Mouse (Mus musculus): ENCODE results near the gene Zfp758. TPM values are rescaled to one million over a fixed set of nuclear protein-coding genes. Genes with fewer than 3 reads are reported as not detected.
A peak's percentile ranks its signal among the peaks of the same experiment; 100 is the strongest.
"Not testable (repeated sequence)": the region's sequence is repeated elsewhere in the genome, so short reads cannot be mapped to it uniquely, and the experiment has no call there.

Zfp758 gene
- polyA plus RNA-seq (2015; fragmentation: Nextera tagmentation; extraction: Ambion mirVana): 9.7 and 10.2 TPM in 2 replicates

GRCm38 (mm10) chr17:22361101-22361781, at the start of gene Zfp758, which contains the start of gene Zfp944:
TSS of gene Zfp758 (plus strand) at chr17:22361453.
TSS of gene Zfp944 (minus strand) at chr17:22361400.
- Histone ChIP-seq H3K27ac (ENCODE audit: low read length) (peak within 1 kb of the TSS; percentile 33; the same call in 1 of the 2 replicates), H3K4me3 (replicated peaks; ENCODE audit: low read length) (peak within 1 kb of the TSS; percentile 64), H3K9ac (replicated peaks; ENCODE audit: low read depth, low read length) (peak within 1 kb of the TSS; percentile 73), H3K4me2 (ENCODE audit: low read length) (peak within 1 kb of the TSS; percentile 64), H3K4me1 (replicated peaks; ENCODE audit: control insufficient read depth, insufficient read depth, low read length) (peaks cover 14% of the 10 kb centered on the region)
- H3K9me3 ChIP-seq (ENCODE audit: control insufficient read depth, low read length); H3K36me3 ChIP-seq (ENCODE audit: control insufficient read depth, insufficient read depth); H3K27me3 ChIP-seq (replicated peaks; ENCODE audit: control insufficient read depth, insufficient read depth, low read length): not testable (repeated sequence)
- 0% methylated on average over 24 of the region's 43 CpGs for WGBS
- ATAC-seq: peak; percentile 97

- H3K36me3 ChIP-seq (ENCODE audit: control insufficient read depth, insufficient read depth); H3K27ac ChIP-seq (ENCODE audit: low read length); H3K9me3 ChIP-seq (ENCODE audit: control insufficient read depth, low read length); H3K4me1 ChIP-seq (replicated peaks; ENCODE audit: control insufficient read depth, insufficient read depth, low read length); H3K27me3 ChIP-seq (replicated peaks; ENCODE audit: control insufficient read depth, insufficient read depth, low read length): not testable (repeated sequence)
- Histone ChIP-seq H3K9ac (replicated peaks; ENCODE audit: low read depth, low read length) (peak overlapping the region; percentile 65), H3K4me2 (ENCODE audit: low read length) (peak overlapping the region; percentile 51), H3K4me3 (replicated peaks; ENCODE audit: low read length) (peak overlapping the region; percentile 60)
- peak; percentile 68 for ATAC-seq
- 0% methylated on average over 3 of the region's 3 CpGs for WGBS
Measured at GRCm38 (mm10) chr17:22314219-22314618, 47.0 kb upstream of the Zfp758 start.

GRCm38 (mm10) chr17:22314730-22315226, 46.5 kb upstream of the Zfp758 start, which contains the start of gene CT030661.1:
TSS of gene CT030661.1 (minus strand) at chr17:22314837.
- not testable (repeated sequence) for H3K36me3 ChIP-seq (ENCODE audit: control insufficient read depth, insufficient read depth); H3K9me3 ChIP-seq (ENCODE audit: control insufficient read depth, low read length); H3K27me3 ChIP-seq (replicated peaks; ENCODE audit: control insufficient read depth, insufficient read depth, low read length); H3K4me1 ChIP-seq (replicated peaks; ENCODE audit: control insufficient read depth, insufficient read depth, low read length)
- H3K4me3 ChIP-seq (replicated peaks; ENCODE audit: low read length): peak within 1 kb of the TSS; percentile 60
- under 1% methylated on average over 20 of the region's 20 CpGs for WGBS
- H3K27ac ChIP-seq (ENCODE audit: low read length): 0 out of 2 replicates have a peak within 1 kb of the TSS, but pooled peaks have one; percentile 47
- peak; percentile 99 for ATAC-seq
- H3K9ac ChIP-seq (replicated peaks; ENCODE audit: low read depth, low read length): peak within 1 kb of the TSS; percentile 65
- H3K4me2 ChIP-seq (ENCODE audit: low read length): peak within 1 kb of the TSS; percentile 58

GRCm38 (mm10) chr17:22315247-22315646, 46.0 kb upstream of the Zfp758 start:
- not testable (repeated sequence) for H3K27ac ChIP-seq (ENCODE audit: low read length)

GRCm38 (mm10) chr17:22352794-22353193, 8.5 kb upstream of the Zfp758 start:
- no peak overlapping the region for H3K27ac ChIP-seq (ENCODE audit: low read length)
- ATAC-seq: no peak

More at GRCm38 (mm10) chr17:22315247-22315646, 46.0 kb upstream of the Zfp758 start:
- not testable (repeated sequence) for H3K27me3 ChIP-seq (replicated peaks; ENCODE audit: control insufficient read depth, insufficient read depth, low read length); H3K4me1 ChIP-seq (replicated peaks; ENCODE audit: control insufficient read depth, insufficient read depth, low read length); H3K9me3 ChIP-seq (ENCODE audit: control insufficient read depth, low read length); ATAC-seq; H3K36me3 ChIP-seq (ENCODE audit: control insufficient read depth, insufficient read depth)
- H3K4me3 ChIP-seq (replicated peaks; ENCODE audit: low read length): peak overlapping the region; percentile 60
- peak overlapping the region; percentile 58 for H3K4me2 ChIP-seq (ENCODE audit: low read length)
- peak overlapping the region; percentile 50 for H3K9ac ChIP-seq (replicated peaks; ENCODE audit: low read depth, low read length)
- 20% methylated on average over 2 of the region's 2 CpGs for WGBS

GRCm38 (mm10) chr17:22360572-22360971, 681 bp upstream of the Zfp758 start:
- WGBS: 28% methylated on average over 5 of the region's 5 CpGs
- Histone ChIP-seq H3K27me3 (replicated peaks; ENCODE audit: control insufficient read depth, insufficient read depth, low read length) (no peaks in the 10 kb centered on the region), H3K4me3 (replicated peaks; ENCODE audit: low read length) (peak overlapping the region; percentile 64), H3K9ac (replicated peaks; ENCODE audit: low read depth, low read length) (peak overlapping the region; percentile 26; the same call in 1 of the 2 replicates), H3K4me1 (replicated peaks; ENCODE audit: control insufficient read depth, insufficient read depth, low read length) (peaks cover 14% of the 10 kb centered on the region), H3K27ac (ENCODE audit: low read length) (no peak overlapping the region), H3K36me3 (ENCODE audit: control insufficient read depth, insufficient read depth) (peaks cover 4% of the 10 kb centered on the region; the same call in 1 of the 2 replicates), H3K4me2 (ENCODE audit: low read length) (peak overlapping the region; percentile 64), H3K9me3 (ENCODE audit: control insufficient read depth, low read length) (peaks cover 6% of the 10 kb centered on the region; the same call in 1 of the 2 replicates)
- ATAC-seq: peak; percentile 14; the same call in 1 of the 2 replicates

More at GRCm38 (mm10) chr17:22352794-22353193, 8.5 kb upstream of the Zfp758 start:
- H3K4me1 ChIP-seq (replicated peaks; ENCODE audit: control insufficient read depth, insufficient read depth, low read length): no peaks in the 10 kb centered on the region
- H3K4me3 ChIP-seq (replicated peaks; ENCODE audit: low read length): no peak overlapping the region
- H3K9ac ChIP-seq (replicated peaks; ENCODE audit: low read depth, low read length): no peak overlapping the region
- H3K36me3 ChIP-seq (ENCODE audit: control insufficient read depth, insufficient read depth): peaks cover 9% of the 10 kb centered on the region
- no peak overlapping the region for H3K4me2 ChIP-seq (ENCODE audit: low read length)
- H3K27me3 ChIP-seq (replicated peaks; ENCODE audit: control insufficient read depth, insufficient read depth, low read length): no peaks in the 10 kb centered on the region
- no peaks in the 10 kb centered on the region for H3K9me3 ChIP-seq (ENCODE audit: control insufficient read depth, low read length)

- Histone ChIP-seq H3K27me3 (replicated peaks; ENCODE audit: control insufficient read depth, insufficient read depth, low read length) (no peaks in the 10 kb centered on the region), H3K4me1 (replicated peaks; ENCODE audit: control insufficient read depth, insufficient read depth, low read length) (peaks cover 14% of the 10 kb centered on the region), H3K9ac (replicated peaks; ENCODE audit: low read depth, low read length) (no peak overlapping the region), H3K36me3 (ENCODE audit: control insufficient read depth, insufficient read depth) (peaks cover 7% of the 10 kb centered on the region), H3K4me3 (replicated peaks; ENCODE audit: low read length) (no peak overlapping the region), H3K9me3 (ENCODE audit: control insufficient read depth, low read length) (peaks cover 20% of the 10 kb centered on the region), H3K27ac (ENCODE audit: low read length) (no peak overlapping the region), H3K4me2 (ENCODE audit: low read length) (no peak overlapping the region)
- ATAC-seq: no peak
- WGBS: 90% methylated on average over 3 of the region's 3 CpGs
Measured at GRCm38 (mm10) chr17:22363895-22364294, 2.6 kb downstream of the Zfp758 start.

GRCm38 (mm10) chr17:22410756-22411155, 49.5 kb downstream of the Zfp758 start:
- no peak overlapping the region for H3K9ac ChIP-seq (replicated peaks; ENCODE audit: low read depth, low read length)
- no peaks in the 10 kb centered on the region for H3K36me3 ChIP-seq (ENCODE audit: control insufficient read depth, insufficient read depth)
- no peak overlapping the region for H3K4me2 ChIP-seq (ENCODE audit: low read length)
- H3K4me3 ChIP-seq (replicated peaks; ENCODE audit: low read length): no peak overlapping the region
- ATAC-seq: no peak
- H3K9me3 ChIP-seq (ENCODE audit: control insufficient read depth, low read length): no peaks in the 10 kb centered on the region
- WGBS: 74% methylated on average over 2 of the region's 2 CpGs
- no peaks in the 10 kb centered on the region for H3K4me1 ChIP-seq (replicated peaks; ENCODE audit: control insufficient read depth, insufficient read depth, low read length)
- no peaks in the 10 kb centered on the region for H3K27me3 ChIP-seq (replicated peaks; ENCODE audit: control insufficient read depth, insufficient read depth, low read length)
- H3K27ac ChIP-seq (ENCODE audit: low read length): no peak overlapping the region

- Histone ChIP-seq H3K4me1 (replicated peaks; ENCODE audit: control insufficient read depth, insufficient read depth, low read length) (no peaks in the 10 kb centered on the region), H3K27me3 (replicated peaks; ENCODE audit: control insufficient read depth, insufficient read depth, low read length) (no peaks in the 10 kb centered on the region; the same call in 1 of the 2 replicates), H3K36me3 (ENCODE audit: control insufficient read depth, insufficient read depth) (no peaks in the 10 kb centered on the region), H3K4me2 (ENCODE audit: low read length) (no peak overlapping the region), H3K9ac (replicated peaks; ENCODE audit: low read depth, low read length) (no peak overlapping the region), H3K27ac (ENCODE audit: low read length) (no peak overlapping the region), H3K9me3 (ENCODE audit: control insufficient read depth, low read length) (no peaks in the 10 kb centered on the region), H3K4me3 (replicated peaks; ENCODE audit: low read length) (no peak overlapping the region)
- peak; percentile 45; the same call in 1 of the 2 replicates for ATAC-seq
- WGBS: 1% methylated on average over 3 of the region's 3 CpGs
Measured at GRCm38 (mm10) chr17:22417510-22417909, 56.3 kb downstream of the Zfp758 start.
